Mouse (Mus musculus) gastrocnemius, postnatal 14 days (tissue): ENCODE data around the gene Numa1. TPM values are rescaled to one million over a fixed set of nuclear protein-coding genes. Genes with fewer than 3 reads are reported as not detected.
"Not testable (repeated sequence)": the region's sequence is repeated elsewhere in the genome, so short reads cannot be mapped to it uniquely, and the experiment has no call there.

Source experiments
- DNase-seq: peaks from one replicate; pipeline ENCODE4 v3.0.0; 2021; ENCODE audit warnings: mixed read lengths
- intact Hi-C: fragments of 180-260 bp; cut with DNase I; formaldehyde crosslinking; loops from one replicate; pipeline ENCODE4 v1.15.1; 2025; ENCODE audit warnings: low total_unique reads
- total RNA-seq, 2 experiments: library from RNA; stranded (reverse); gene quantifications; 2 replicates each; pipeline ENCODE4 v1.2.3; 2021

The Numa1 gene
- total RNA-seq, 2 experiments from 2014 or later: 53.0 to 53.3 TPM

DNA sequence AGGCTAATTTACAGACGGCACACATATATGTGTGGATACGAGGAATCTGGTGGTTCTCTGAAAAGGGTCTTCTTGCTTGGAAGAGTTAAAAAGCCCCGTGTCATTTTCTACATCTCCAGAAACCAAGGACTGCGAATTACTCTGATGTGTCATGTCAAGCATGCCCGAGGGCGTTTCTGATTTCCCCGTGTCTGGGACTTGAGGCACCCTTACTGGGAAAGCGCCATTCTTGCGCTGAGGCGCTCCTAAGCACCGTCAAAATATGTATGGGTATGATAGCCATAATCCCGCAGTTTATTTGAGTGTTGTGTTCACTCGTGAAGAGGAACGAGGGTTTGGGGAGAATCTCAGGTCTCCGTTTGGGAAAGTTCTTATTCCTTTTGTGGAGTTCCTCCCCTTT lies 611 bp upstream of the Numa1 start:
- no peak for DNase-seq
- intact Hi-C loops: no loop called here

DNA sequence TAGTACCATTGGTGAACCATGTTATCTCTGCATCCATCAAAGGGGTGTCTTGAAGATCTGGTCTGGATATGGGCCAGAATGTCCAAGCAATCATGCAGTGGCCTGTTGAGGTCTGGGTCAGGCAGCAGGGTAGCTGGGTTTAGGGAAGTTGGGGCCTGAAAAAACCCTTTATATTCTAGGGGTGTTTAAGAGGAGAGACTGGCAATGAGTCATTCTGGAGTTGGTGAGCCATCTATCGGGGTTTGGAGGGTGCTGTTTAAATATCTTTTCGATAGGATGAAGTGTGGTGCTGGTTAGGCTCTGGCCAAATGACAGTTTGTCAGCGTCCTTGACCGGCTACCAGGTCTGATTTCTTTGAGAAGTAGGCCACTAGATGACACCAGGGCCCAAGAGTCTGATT lies 2.0 kb downstream of the Numa1 start:
- intact Hi-C loops: loop anchor here (5.0 kb wide), 1 partner anchor 36 kb away; no protein-coding TSS in a partner anchor
- DNase-seq: no peak

DNA sequence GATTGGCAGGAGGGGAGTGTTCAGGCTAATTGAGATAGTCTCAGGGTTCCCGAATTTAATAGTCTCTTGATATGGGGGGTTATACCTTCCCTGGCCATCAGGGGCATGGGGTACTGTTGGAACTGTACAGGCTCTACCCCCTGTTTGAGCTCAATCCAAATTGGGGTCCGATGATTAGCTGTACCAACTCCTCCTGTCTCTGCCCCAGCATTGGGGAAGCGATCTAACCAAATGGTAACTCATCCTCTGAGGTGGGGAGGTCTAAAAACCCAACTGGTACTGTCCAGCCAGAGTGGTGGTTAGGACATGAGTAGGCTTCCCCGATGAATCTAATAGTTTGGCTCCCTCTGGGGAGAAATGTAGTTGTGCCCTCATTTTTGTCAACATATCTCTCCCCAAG lies 3.1 kb downstream of the Numa1 start:
- intact Hi-C loops: loop anchor here (5.0 kb wide), 1 partner anchor 35 kb away; no protein-coding TSS in a partner anchor
- DNase-seq: no peak

DNA sequence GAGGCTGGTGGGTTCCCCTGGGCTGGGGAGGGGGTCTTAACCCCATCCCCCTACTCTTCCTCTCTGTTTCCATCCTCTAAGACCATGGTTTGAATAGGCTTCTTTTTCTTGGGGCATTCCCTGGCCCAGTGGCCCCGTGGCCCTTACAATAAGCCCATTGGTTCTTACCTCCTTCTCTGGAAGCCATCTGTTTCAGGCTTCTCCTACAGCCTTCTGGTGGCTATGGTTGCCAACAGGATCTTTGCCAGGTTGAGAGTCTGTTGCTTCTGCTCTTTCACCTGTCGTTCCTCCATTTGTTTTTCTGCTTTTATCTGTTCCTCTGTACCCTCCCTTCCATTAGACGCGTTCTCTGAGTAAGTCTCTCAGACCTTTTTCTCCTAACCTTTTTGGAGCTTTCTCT lies 3.7 kb downstream of the Numa1 start:
- no peak for DNase-seq

DNA sequence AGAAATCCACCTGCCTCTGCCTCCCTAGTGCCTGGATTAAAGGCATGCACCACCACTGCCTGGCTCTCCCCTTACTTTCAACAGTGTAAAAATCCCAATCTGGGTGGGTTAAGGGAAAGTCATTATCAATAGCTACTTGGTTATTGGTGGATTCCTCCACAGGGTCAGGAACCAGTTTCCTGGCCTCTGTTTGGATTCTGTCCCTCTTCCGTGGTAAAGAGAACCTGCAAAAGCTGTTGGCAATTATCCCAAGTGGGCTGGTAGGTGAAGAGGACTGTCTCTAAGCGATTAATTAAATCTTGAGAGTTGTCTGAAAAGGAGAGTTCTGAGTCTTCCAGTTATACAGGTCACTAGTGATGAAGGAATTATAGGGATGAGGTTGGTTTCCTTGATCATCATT lies 4.4 kb downstream of the Numa1 start:
- no peak for DNase-seq
- intact Hi-C loops: loop anchor here (5.0 kb wide), 1 partner anchor 34 kb away; no protein-coding TSS in a partner anchor

More for the DNA sequence above, 3.7 kb downstream of the Numa1 start:
- intact Hi-C loops: loop anchor here (5.0 kb wide), 1 partner anchor 35 kb away; no protein-coding TSS in a partner anchor

DNA sequence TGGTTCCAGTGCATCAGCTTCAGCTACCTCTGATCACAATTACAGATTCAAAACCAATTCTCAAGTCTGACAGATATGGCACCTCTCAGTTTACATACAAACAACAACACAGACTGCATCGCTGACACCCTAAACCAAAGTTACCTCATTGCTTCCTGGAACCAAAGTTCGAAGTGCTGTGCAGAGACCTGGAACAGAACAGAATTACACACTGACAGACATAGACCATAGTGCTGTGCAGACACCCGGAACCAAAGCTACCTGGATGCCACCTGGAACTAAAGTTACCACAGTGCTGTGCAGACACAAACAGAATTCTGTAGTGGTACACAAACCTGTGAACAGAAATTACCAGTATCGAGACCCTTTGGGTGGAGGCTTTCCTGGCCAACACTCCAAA lies 5.8 kb downstream of the Numa1 start:
- intact Hi-C loops: loop anchor here (5.0 kb wide), 1 partner anchor 33 kb away; no protein-coding TSS in a partner anchor
- no peak for DNase-seq

DNA sequence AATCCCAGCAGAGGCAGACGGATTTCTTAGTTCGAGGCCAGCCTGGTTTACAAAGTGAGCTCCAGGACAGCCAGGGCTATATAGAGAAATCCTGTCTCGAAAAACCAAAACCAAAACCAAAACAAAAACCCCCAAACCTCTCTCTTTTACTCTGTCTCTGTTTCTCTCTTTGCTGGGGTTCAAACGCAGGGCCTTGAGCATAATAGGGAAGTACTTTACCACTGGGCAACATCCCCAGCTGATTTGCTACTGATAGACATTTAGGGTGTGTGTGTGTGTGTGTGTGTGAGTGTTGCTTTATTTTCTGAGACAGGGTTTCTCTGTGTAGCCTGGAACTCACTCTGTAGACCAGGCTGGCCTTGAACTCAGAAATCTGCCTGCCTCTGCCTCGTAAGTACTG lies 15.1 kb downstream of the Numa1 start:
- DNase-seq, intact Hi-C loops: not testable (repeated sequence)

DNA sequence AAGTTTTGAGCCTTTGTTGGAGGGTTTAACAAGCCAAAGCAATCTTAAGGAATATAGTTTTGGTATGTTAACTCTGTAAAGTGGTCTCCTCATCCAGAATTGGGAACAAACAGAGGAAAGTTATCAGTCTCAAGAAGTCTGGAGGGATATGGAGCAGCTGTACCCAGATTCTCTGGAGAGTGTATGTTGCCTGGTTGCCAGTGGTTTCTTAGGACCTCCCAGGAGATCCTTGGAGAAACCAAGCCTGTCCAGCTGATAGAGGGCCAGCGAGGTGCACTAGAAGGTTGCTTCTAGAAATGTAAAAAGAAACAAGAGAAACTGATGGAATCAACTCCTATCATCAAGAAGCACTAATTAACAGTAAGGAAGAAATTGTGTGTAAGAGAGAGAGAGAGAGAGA lies 17.7 kb downstream of the Numa1 start:
- DNase-seq: no peak
- intact Hi-C loops: no loop called here

DNA sequence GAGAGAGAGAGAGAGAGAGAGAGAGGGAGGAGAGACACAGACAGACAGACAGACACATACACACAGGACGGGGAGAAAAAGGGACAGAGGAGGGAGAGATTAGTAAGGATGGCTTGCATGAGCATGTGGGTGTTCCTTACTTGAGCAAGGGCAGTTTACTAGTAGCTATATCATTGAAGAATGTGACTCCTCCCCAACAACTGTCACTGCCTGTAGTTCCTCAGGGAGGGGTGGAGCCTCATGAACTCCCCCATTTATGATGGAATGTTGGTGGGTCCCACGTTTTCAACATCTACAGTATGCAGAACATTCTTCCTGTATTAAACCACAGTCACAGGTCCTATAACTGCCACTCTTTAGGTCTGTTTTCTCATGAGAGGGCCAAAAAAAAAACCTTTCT lies 18.2 kb downstream of the Numa1 start:
- DNase-seq: no peak

DNA sequence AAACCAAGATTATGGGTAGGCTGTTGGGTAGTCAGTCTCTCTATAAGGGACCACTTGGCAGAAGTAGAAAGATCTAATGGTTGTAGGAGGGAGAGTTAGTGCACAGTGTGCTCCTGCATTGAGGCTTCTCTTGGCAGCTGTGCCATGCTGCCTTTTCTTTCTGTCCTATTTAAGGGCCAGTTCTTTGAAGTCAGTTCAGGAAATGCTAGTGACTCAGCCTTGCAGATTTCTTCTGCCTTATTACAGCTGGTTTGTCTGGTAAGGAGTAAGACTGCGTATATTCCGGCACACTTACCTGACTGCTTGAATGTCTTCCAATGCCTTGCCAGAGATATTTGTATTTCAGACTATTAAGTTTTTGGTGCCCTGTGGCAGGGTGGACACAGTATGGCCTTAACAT lies 20.3 kb downstream of the Numa1 start:
- DNase-seq: no peak
- intact Hi-C loops: no loop called here

More for the DNA sequence above, 18.2 kb downstream of the Numa1 start:
- intact Hi-C loops: no loop called here

DNA sequence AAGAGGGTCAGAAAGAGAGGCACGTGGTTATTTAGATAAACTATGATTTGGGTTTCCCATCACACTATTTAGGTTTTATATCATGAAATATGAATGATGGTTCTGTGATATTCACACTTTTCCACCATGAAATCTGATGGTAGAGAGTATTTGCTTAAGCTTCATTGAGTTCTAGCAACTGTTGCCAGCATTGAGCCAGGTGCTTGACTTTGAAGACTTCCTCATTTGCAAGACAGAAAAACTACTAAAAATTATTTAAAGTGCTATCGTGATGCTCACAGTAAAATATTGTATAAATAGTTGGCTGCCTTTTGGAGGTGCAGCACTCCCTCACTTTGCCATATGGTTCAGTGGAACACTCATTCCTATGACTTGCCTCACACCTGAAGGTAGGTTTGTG lies 21.4 kb downstream of the Numa1 start:
- intact Hi-C loops: no loop called here
- no peak for DNase-seq

DNA sequence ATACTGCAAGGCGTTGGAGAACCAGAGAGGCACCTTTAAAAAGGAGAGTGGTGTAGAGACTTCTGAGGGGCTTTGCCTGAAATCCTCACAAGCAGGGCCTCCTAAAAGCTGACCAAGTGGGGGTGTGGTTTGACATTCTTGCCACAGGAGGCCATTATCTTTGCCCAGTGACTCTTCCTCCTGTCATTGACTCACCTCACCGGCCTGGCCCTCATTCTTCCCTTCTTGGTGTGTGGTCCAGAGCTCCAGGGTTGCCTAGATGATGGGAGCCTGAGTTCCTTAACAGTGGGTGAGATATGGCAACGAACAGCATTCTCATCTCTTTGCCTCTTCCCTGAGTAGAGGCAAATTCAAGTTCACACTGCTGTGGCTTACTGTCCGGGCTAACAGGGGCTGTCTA lies 22.0 kb downstream of the Numa1 start:
- intact Hi-C loops: no loop called here
- DNase-seq: no peak

DNA sequence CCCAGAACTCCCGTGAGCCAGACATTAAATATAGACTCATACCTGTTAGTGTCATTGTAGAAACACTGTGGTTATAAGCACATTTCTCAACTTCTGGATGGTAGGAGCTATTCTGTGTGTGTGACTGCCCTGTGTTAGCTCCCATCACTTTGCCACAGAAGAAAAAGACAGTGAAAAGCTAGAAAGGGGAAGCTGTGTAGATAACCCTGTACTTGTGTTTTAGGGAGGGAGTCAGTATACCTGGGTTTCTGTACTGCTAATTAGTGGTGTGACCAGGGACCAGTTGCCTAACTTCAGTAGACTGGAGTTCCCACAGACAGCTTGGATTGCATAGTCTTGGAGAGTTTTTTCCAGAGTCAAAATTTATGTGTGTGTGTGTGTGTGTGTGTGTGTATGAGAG lies 22.6 kb downstream of the Numa1 start:
- intact Hi-C loops: no loop called here
- no peak for DNase-seq

DNA sequence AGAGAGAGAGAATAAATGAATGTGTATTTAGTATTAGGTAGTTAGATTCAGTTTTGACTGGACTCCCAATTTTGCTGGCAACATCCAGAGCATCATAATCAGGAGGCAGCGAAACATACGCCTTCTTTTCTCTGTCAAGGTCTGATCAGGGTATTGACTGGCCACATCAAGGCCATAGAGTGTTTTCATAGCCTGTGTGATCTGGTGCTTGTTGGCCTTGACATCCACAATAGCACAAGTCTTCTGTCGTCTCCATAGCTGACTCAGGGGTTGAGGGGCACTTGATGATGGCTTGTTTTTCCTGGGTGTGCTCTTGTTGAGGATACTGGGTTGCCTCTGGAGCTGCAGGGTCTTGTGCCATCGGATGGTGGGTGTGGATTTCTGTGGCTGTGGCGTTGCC lies 23.0 kb downstream of the Numa1 start:
- intact Hi-C loops: no loop called here
- no peak for DNase-seq

DNA sequence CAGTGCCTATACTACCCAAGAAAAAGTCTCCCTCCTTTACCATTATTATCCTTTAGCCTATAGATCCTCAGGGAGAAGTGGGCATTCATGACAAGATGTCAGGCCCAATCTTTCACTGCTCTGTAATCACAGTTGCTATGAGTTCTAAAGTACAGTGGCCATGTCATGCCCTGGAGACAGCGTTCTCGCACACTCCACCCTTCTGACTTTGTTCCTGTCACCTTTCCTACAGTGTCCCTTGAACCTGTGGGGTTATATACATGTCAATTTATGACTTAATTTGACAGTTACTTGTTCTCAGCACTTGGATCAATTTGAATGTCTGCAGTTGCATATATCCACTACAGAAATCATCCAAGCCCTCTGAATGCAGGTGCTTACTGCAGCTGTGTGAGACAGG lies 28.9 kb downstream of the Numa1 start:
- DNase-seq: no peak
- intact Hi-C loops: no loop called here

DNA sequence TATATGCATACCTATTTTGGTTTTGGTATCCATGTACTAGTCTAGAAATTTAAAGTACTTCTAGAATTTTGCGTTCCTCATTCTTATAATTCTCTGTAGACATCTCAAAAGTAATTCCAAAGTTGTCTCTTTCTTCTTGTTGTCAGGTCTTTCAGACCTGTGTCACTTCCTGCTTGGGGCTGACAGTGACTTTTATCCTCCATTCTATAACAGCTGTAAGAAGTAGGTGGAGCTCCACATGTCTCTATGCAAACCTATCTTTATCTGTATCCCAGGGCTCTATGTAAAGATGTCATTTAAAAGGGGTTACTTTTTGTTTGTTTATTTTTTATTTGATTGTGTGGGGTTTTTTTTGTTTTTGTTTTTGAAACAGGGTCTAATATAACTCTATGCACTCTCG lies 29.7 kb downstream of the Numa1 start:
- intact Hi-C loops: no loop called here
- DNase-seq: no peak

DNA sequence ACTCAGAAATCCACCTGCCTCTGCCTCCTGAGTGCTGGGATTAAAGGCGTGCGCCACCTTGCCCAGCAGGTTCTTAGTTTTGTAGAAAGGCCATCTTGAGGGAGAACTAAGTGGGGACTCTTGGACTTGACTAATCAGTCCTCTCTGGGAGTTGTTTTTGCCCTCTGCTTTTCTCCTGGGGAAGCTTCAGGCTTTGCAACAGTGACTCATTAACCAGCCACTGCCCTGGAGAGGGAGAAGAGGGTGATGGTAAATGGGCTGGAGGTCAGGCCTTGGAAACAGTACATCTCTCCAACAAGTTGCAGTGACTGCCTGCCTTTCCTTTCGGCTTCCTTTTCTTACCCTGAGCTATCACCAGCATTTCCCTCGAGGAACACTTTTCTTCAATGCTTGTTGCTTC lies 30.6 kb downstream of the Numa1 start:
- intact Hi-C loops: no loop called here
- no peak for DNase-seq

DNA sequence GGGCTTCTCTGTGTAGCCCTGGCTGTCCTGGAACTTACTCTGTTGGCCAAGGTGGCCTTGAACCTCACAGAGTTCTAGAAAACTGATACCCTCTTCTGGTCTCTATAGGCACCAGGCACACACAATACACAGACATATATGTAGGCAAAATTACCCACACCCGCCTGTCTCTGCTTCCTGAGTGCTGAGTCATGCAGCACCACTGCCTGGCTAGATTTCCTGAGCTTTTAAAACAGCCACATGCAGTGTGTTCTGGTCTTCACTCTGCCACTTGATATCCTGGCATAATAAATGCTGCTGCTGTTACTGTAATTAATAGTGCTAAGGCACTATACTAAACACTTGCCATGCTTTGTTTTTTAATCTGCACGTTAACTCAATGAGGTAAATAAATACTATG lies 31.7 kb downstream of the Numa1 start:
- intact Hi-C loops: no loop called here
- DNase-seq: no peak

DNA sequence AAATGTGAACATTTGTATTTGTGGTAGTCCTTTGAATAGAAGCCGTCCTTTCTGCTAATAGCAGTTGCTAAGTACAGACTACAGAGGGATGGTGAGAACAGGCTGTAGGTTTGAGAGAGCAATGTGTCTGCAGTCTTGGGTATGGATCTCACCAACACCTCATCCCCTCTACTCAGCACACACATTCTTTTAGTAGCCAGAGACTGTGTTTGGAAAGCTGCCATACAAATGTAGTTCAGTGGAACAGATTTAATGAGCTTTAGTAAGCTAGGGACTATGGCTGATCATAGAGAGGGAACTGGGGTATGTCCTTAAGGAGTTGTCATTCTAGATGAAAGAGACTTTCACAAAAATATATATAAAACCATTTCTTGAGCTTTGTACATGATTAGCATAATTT lies 33.3 kb downstream of the Numa1 start:
- intact Hi-C loops: no loop called here
- DNase-seq: no peak

DNA sequence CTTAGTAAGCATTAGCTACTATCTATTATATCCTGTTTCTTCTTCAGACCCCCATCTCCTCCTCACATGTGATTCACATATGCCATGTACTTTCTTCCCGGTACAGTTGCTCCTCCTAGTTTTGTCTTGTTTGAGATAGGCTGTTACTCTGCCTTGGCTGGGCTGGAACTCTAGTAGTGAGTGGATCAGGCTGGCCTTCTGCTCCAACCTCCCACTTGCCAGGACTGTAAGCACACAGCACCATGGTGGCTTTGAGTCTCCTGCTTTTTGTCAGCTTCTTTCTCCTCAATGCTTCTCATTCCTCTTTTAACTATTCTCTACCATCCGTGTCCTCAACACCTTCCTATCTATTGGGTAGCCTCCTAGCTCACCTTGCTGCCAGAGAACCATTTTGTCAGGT lies 34.8 kb downstream of the Numa1 start:
- intact Hi-C loops: no loop called here

DNA sequence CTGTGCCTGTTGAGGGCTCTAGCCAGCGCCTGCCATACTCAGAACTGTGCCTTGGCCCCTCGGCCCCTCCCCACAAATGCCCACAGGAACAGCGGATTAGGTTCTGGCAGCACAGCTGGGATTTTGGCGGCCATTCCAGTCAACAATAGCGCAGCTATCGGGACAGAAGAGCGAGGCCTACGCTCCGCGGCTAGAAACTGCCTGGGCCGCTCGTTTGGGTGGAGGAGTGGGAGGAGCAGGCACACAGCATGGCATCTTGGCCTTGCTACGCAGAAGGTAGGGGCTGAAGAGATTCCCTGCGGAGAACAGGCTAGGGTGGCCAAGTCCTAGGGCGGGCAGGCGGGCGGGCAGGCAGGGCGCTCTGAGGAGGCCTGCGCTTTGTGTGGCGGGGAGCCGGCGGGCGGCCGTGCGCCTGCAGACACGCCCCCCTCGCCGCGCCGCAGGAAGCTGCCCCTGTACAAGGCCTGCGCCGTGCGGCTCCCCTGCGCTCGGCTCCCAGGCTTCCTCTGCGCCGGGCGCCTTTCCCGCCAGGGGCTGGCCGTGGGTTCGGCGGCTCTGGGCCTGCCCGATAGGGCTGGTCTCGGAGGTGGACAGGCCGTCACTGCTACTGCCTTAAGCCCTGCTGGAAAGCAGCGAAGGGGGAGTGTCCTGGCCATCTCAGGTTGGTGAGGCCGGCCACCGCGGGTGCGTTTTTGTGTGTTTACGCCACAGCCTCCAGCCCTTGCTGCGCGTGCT lies 36.0 kb downstream of the Numa1 start:
- DNase-seq: peak; percentile 88
- intact Hi-C loops: loop anchor here (5.0 kb wide), 1 partner anchor 33 kb away; no protein-coding TSS in a partner anchor

More for the DNA sequence above, 34.8 kb downstream of the Numa1 start:
- DNase-seq: no peak

DNA sequence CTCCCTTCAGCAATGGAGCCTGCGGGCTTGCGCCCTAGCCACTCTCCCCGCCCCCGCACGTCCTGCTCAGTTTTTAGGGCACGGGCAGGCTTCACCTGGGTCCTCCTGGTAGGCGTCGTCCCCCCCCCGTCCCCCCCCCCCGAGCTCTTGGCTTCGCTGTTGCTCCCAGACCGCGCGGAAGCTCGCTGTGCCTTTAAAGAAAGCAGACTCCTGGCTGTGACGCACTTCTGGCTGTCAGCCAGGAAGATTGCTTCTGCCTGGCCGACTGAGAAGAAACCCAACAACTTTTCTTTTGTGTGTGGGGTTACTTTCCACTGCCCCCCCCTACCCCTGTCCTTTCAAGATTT lies 36.5 kb downstream of the Numa1 start:
- intact Hi-C loops: loop anchor here (5.0 kb wide), 1 partner anchor 33 kb away; no protein-coding TSS in a partner anchor
- DNase-seq: peak; percentile 93
